Mouse (Mus musculus): ENCODE measurements around the gene Pcdh15.

The Pcdh15 gene

DNA sequence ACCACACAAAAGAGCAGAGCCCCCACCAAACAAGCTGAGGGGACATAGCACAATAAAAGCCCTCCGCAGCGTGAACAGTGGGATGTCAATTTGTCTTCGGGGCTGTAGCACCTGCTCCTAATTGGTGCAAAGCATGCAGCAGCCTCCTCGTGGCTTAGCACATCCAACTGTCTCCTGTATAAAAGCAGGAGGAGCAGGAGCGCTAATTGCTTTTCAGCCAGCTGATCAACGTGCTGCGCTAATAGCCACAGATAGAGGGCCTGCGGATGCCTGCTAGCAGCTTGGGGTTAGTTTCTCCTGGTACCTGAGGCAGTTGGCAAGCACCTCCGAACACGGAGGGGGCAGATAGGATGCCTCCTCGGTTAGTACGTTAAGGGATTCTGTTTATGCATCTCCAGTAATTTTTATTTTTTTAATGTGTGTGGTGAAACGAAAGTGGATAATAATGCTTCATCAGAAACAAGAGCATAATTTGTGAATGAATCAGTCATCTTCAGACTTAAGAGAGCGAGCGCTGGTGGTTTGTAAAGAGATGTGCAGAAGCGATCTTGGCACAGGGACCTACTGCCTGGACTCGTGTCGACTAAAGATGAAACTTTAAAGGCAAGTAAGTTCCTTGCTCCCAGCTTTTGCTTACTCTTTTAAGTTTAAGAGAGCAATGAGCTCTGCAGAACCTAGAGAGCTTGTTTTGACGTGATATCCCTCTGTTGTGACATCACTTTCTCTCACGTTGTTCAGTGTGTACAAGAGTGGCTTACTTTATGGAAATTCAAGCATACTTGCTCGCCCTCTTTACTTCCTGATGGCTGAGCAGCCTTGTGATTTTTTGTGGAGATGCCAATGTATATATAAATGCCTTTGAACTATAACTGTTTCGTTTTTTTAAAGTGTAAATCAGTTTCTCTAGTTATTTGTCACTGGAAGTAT lies 722.8 kb downstream of the Pcdh15 start:
- DNase-seq (ENCODE audit: low spot score): no peak

DNA sequence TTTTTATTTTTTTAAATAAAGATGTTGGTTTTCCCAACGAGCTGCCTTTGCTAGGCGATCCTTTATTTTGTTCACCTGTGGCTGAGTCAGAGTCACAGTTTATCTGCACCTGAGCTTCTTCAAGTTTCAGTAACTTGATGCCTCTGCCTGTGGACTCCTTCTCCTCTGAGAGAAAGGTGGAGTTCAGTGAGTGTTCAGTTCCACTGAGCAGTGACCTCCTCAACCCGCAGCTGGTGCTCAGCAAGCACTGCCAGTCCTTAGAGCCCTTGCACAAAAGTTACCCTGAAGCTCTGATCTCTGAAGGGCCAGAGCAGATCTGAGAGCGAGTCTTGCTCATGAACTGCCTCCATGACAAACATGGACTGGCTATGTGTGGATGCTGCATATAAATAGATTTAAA lies 724.1 kb downstream of the Pcdh15 start:
- no peak for DNase-seq (ENCODE audit: low spot score)

DNA sequence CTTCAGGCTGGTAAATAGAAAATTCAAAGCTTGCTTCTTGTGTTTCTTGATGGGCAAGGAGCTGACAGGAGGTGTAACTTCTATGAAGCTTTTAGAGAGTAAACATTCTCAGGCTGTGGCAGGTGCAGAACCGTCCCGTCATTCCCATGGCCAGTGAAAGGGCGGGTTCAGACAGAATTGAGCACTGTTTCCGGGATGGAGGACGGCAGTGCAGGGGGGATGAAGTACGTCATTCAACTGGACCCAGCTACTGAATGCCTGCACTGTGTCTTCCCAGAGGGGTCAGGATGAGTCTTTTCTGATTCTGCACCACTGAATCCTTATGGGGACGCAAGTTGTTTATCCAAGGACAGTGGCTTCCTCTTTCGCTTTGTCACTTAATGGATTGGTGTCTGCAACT lies 727.2 kb downstream of the Pcdh15 start:
- DNase-seq (ENCODE audit: low spot score): no peak

DNA sequence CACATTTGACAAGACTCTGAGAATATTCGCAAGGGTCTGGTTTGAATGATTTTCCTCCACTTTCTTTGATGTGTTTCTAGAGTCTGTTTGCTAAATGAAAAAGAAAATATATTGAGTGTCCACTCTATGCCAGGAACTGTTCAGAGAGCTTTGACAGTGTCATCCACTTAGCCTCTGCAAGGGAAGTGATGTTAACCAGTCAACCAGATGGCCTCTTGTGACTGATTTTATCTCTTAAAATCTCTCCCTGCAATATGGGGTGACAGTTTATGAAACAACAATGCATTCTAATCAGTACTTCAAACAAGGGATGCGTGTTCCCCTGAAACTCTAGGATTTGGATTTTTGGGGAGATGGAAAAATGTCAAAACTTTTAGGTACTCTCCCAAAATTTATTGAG lies 729.6 kb downstream of the Pcdh15 start:
- no peak for DNase-seq (ENCODE audit: low spot score)

DNA sequence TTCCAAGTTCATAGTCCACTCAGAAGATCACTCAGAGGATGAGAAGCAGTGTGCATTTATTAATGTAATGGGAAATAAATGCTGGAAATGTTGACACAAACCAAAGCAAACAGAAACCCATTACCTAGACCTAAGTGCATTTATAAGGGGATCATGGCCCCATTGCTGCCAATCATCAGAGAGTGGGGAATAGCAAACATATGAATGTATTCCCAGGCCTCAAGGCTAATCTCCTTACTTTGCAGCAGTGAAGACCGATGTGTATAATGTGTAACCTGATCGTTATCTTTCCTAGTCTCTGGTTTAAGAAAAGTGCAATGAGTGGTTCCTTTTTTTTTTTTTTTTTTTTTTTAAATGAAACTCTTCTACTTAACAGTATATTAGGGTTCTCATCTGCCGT lies 745.9 kb downstream of the Pcdh15 start:
- DNase-seq (ENCODE audit: low spot score): no peak

DNA sequence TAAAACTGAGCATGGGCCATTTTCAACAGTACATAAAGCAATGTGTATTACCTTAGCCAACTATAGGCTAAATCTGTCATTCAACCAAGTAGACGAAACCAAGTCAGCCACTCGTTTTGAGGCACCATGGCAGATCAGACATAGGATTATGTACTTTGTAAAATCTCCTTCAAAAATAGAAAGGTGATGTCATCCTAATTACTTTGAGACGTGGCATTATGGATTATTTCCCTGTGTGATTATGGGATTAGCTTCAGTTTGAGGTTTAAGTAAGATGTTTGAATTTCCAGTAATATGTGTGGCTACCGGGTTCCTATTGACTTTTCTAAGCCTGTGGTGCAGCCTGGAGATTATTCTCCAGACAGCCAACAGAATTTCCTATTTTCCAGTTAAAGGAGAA lies 763.0 kb downstream of the Pcdh15 start:
- DNase-seq (ENCODE audit: low spot score): no peak

DNA sequence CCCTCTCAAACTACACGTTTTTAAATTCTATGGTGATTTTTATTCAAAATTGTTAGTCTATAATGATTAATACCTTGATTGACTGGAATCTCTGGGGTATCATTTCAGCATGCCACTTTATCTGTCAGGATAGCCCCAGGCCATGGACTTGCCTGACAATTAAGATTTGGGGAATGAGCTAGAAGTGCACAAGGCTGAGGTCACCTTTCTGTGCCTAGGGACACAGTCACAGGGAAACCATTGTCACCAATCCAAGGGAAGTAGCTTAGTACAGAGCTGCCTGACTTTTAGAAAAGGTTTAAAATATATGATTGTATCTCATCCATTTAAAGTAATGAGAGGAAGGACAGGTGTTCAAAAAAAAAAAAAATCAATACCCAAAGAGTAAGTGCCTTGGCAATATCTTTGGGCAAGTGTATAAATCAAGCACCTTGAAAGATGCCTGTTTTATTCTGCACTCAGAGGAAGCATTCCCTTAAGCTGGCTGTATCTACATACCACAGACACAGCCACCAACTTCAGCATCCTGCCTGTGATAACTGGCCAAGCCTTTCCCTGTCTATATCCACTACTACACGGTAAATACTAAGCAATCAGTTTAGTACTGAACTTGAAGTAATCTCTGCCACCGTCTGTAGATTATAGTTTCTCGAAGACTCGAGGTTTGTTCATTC lies 779.0 kb downstream of the Pcdh15 start:
- DNase-seq (ENCODE audit: low spot score): no peak

DNA sequence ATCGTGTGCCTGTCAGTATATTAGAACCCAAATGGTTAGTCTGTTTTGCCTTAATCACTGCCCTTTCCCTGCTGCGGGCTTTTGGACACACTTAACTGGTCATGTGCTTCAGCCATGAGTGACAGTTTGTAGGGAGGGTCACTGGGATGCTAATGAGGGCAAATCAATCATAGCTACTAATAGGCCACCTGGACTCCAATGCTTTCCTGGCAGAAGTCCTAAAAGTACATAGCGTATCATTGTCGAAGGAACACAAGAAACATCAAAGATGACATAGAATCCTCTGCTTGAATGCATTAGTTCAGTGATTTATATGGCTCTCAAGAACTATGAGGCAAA lies 779.6 kb downstream of the Pcdh15 start:
- DNase-seq (ENCODE audit: low spot score): no peak

DNA sequence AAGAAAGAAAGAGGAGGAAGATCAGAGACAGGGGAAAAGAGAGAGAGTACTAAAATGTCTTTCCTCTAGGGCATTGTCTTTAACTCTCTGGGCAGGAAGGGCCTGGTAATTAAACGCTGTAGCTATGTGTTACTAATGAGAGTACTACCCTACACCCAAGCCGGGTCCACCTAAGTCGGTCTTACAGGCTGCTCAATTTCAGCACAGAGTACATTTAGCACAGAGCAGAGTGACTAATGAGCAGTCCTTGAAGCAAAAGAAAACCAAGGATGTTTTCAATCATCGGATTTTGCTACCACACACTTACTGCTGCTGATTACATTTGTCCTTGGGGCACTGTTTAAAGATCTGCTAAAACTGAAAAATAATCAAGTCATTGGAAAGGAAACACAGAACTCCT lies 788.6 kb downstream of the Pcdh15 start:
- no peak for DNase-seq (ENCODE audit: low spot score)

DNA sequence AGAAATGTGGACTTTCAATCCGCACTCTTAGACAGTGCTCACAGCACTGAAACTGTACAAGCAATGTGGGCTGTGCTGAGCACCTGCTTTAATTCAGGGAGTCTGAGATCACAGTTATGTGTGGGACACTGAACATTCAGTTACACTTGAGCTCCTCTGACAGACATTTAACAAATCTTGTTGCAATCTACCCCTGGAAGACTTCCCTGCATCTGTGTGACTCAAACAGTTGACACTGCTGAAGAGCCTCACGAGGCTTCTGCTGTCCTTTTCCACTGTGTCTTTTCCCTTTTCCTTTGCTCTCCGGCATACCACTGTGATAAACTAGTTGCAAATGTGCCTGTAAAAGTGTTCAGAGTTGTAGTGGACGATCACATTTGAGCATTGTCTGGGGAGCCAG lies 793.1 kb downstream of the Pcdh15 start:
- DNase-seq (ENCODE audit: low spot score): no peak

DNA sequence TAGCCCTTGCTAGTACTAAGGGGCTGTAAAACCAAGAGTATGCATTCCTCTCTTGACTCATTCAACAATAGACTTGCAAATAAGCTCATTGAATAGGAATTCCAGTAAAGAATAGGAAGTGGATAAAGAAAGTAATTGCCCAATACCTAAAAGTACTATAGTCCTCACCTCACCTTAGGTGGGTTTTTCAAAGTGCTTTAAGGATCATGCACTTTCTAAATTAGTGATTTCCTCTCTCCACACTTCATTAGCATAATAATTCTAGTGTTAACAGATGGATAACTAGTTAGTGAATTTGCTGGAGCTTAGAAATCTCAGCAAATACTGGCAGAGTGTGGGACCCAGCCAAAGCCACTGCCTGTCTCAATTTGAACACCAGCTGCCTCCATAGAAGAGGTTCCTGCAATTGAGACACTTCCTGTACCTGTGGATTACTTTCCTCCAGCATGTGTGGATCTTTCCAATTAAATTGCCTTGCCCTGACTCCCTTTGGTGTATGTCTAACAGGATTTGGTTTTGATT lies 797.0 kb downstream of the Pcdh15 start:
- no peak for DNase-seq (ENCODE audit: low spot score)

DNA sequence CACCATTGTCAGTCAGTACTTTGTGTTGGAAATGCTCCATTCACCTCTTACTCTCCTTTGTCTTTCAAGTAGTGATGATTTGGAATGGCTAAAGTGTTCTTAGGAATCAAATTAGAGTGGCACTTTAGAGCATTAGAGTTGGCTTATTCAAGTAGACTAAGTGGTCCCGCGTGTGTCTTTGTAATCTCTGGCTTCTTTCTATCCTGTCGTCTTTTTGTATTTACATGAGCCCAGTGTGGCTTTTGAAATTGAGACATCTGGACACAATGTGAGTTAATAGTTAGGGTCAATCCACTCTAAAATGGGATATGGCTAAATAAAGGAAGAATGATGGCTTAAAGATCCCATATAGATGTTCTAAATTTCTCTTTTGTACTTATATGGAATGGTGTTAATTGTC lies 800.0 kb downstream of the Pcdh15 start:
- DNase-seq (ENCODE audit: low spot score): no peak

DNA sequence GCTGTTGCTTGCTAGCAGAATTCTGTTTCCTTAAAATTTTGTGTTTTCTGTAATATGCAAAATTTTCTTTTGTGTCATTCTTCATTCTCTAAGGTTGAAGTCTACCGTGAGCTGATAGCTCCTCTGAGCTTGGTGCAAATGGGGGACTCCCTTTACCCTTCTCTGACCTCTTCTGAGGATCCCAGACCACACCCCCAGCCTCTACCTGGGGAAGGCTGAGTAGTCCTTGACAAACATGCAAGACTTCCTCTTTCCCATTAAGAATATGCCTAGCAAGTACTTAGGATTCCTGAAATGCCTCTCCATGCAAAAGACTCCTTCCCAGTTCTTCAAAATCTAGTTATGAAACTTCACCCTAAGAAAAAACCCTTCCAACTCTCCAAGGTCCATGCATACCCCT lies 808.5 kb downstream of the Pcdh15 start:
- no peak for DNase-seq (ENCODE audit: low spot score)

DNA sequence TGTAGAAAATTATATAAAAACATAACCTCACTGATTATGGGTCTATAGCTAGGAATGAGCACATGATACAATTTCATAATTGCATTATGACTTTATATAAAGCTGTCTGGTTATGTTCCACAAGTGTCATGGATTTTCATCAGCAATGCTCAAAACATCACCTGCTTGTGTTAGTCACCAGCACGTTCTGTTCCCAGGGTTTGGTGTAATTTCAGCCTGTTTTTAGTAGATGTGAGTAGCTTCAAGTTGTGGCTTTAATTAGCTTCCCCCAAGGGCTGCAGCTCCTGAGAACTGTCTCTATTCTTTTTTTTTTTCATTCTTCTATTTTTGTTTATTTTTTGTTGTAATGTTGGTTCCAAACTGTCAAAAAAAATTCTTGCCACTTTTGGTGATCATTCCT lies 809.4 kb downstream of the Pcdh15 start:
- no peak for DNase-seq (ENCODE audit: low spot score)

DNA sequence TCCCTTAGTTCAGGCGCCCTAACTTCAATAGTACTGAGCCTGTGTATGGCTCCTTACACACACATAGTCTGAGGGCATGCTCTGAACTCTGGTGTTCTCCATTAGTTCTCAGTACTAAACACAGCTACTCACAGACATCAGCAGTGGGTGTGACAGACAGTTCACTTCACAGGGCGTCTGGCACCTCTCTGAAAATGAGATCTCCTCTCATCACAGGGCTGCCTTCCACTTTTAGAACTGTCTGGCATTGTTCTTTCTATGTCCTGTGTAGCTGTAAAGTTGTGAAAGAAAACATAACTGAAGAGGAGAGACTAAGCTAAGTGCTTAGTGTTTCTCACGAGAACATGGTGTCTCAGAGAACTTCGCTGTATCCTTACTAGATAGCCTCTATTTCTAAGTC lies 816.0 kb downstream of the Pcdh15 start:
- no peak for DNase-seq (ENCODE audit: low spot score)

DNA sequence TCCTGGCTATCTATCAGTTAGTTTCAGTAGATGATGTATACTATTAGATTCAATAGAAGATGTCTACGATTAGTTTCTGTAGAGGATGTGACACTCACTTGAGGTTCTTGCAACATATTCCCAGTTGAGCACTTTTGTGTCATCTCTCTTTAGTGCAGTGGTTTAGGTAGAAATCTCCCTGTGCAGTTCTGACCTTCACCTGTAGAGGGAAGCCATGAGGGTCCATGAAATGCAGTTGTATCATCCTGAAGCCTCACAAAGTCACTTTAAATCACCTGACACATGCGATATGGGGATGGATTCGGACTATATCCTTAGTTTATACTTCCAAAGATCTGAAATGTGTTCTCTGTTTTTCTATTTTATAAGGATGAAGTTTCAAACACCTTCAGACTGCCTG lies 822.4 kb downstream of the Pcdh15 start:
- no peak for DNase-seq (ENCODE audit: low spot score)

DNA sequence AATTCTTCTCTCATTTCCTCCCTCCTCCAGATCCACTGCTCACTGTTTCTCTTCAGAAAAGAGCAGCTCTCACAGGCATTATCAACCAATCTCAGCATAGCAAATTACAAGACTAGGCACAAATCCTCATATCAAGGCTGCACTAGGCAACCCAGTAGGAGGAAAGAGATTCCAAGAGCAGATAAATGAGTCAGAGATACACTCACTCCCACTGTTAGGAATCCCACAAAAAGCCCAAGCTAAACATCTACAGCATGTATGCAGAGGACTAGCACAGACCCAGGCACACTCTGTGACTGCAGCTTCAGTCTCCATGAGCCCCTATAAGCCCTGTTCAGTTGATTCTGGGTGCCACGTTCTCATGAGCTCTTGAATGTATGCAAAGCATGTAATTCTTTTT lies 829.5 kb downstream of the Pcdh15 start:
- DNase-seq (ENCODE audit: low spot score): no peak

DNA sequence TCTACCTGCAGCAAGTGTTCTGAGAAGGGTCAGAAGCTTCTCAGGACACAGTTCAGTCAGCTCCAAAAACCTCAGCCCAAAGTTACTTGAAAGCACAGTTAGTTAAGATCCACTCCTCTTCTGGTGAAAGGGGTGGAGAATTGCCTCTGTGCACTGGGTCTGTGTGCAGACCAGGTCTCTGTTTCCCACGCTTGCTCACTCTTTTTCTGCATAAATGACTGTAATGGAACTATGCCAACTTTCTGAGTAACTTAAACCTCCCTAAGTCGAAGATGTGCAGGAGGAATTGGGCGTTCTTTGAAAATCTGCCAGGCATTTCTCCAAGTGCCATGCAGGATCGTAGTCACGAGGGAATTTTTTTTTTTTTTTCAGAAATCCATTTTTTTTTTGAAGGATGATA lies 830.6 kb downstream of the Pcdh15 start:
- DNase-seq (ENCODE audit: low spot score): no peak

DNA sequence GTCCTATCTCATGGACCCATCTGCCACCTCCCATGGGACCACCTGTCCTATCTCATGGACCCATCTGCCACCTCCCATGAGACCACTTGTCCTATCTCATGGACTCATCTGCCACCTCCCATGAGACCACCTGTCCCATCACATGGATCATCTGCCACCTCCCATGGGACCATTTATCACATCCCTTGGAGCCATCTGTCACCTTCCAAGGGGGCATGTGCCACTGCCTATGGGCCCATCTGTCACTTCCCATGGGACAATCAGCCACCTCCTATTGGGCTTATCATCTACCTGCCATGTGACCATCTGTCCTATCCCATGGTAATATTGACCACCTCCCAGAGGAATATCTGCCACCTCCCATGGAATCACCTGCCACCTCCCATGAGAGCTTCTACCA lies 832.0 kb downstream of the Pcdh15 start:
- DNase-seq (ENCODE audit: low spot score): no peak

DNA sequence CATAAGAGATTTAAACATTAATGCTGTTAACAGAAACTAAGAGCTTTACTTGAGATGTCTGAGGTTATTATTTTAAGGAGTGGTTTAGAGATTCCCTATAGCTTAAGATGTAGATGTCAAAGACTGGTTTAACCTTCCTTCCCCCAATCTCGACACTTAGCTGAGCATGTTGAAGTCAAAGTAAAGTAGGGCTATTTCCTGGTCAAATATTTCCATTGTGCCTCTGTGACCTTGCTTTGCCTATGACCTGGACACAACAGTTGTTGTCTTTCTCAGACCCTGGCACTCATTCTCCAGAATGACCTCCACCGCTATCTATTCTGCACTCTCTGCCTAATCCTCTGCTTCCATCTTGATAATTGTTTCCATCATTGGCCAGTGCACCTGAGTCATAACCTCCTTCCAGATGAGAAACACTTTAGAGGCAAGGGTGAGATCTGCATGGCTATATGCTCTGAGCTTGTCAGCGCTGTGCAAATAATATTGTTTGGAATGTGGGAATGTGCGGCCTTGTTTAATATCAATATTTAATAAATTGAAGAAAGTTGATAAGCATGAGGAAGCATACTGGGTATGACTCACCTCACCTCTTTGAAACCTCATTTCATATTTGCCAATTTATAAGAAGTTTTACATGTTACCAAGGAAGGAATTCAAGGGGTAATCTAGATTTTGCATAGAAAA lies 833.0 kb downstream of the Pcdh15 start:
- DNase-seq (ENCODE audit: low spot score): no peak

DNA sequence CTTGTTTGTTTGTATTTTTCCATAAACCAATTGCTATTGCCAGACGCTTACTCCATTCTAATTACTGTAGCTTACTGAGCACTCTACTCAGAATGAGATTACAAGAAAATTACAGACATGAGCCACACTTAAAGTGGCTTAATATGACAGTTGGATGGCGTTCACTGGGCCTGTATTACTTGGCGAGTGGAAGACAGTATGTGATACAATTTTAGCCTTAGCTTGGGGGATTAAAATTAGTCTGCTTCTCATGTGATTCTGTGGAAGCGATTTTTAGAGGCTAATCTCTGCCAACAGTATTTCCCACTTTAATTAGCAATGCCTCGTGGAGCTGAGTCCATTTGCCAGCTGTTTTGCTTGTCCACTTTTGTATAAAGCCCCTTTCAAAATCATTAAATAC lies 837.0 kb downstream of the Pcdh15 start:
- DNase-seq (ENCODE audit: low spot score): no peak

DNA sequence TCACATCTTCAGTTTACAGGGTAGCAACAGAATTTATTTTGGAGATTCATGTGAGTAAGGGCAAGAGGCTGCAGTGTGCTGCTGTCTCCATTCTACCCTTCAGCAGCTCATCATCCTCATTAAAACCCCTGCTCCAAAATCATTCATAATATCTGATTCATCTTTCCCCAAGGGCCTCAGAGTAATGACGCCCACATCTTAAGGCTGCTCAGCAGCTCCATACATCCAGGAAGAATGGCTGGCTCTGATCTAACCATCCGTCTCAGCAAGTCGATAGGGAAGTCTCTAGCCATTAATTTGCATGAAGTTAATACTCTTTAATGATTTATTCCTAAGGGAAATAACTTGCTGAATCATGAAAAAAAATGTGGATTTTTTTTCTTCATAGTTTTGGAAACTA lies 839.8 kb downstream of the Pcdh15 start:
- no peak for DNase-seq (ENCODE audit: low spot score)

DNA sequence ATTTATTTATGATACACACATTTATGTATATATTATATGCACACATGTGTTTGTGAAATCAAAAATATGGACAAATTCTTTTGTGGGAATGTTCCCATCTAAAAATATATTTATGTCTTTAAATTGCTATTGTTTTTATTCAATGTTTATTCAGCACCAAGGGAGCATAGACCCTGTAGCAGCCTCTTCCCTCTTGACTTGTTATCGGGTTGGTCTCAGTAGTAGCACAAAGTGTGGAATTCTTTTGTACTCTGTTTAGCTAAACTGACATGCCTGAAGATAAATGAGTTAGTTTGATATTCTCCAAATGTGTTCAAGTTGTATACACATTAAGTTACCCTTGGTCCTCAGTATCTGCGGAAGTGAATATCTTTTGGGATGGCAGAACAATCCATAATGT lies 848.7 kb downstream of the Pcdh15 start:
- DNase-seq (ENCODE audit: low spot score): no peak
